Mouse (Mus musculus) heart, embryonic 12.5 days (tissue): ENCODE results near the gene Pja2. TPM values are rescaled to one million over a fixed set of nuclear protein-coding genes. Genes with fewer than 3 reads are reported as not detected.

Experiments
- ATAC-seq: fragments of 200-750 bp; cut with Nextera tagmentation; 2 replicates; pipeline ENCODE4 v1.8.0; 2017; ENCODE audit warnings: moderate TSS enrichment, moderate library complexity; ENCODE audit not compliant: insufficient number of reproducible peaks, low FRiP score
- H3K27ac ChIP-seq: fragments of 300-500 bp; sonication (generic); 2 replicates; pipeline ENCODE4 v1.5.1; 2016; ENCODE audit warnings: mild to moderate bottlenecking, moderate library complexity; ENCODE audit not compliant: poor library complexity, severe bottlenecking
- H3K27me3 ChIP-seq: fragments of 300-500 bp; sonication (generic); replicated peaks from 2 replicates; pipeline ENCODE4 v1.6.1; 2016; ENCODE audit warnings: mild to moderate bottlenecking, moderate library complexity
- H3K36me3 ChIP-seq: fragments of 300-500 bp; sonication (generic); 2 replicates; pipeline ENCODE4 v1.6.1; 2016; ENCODE audit warnings: mild to moderate bottlenecking, moderate library complexity
- H3K4me1 ChIP-seq: fragments of 300-500 bp; sonication (generic); replicated peaks from 2 replicates; pipeline ENCODE4 v1.6.1; 2016; ENCODE audit warnings: mild to moderate bottlenecking
- H3K4me2 ChIP-seq: fragments of 300-500 bp; sonication (generic); 2 replicates; pipeline ENCODE4 v1.6.1; 2016; ENCODE audit warnings: mild to moderate bottlenecking, moderate library complexity
- H3K4me3 ChIP-seq: fragments of 300-500 bp; sonication (generic); 2 replicates; pipeline ENCODE4 v1.5.1; 2016; ENCODE audit warnings: mild to moderate bottlenecking
- H3K9ac ChIP-seq: fragments of 300-500 bp; sonication (generic); 2 replicates; pipeline ENCODE4 v1.6.1; 2016; ENCODE audit warnings: mild to moderate bottlenecking, moderate library complexity
- H3K9me3 ChIP-seq: fragments of 300-500 bp; sonication (generic); replicated peaks from 2 replicates; pipeline ENCODE4 v1.6.1; 2016; ENCODE audit warnings: mild to moderate bottlenecking, moderate library complexity
- WGBS: fragments of 180-500 bp; shearing (Covaris S2); methylation state at CpG from one replicate; pipeline ENCODE4 v1.1.7; 2016; 5-methylcytosine and 5-hydroxymethylcytosine counted together
- polyA plus RNA-seq: library from polyadenylated mRNA; unstranded; fragments of >200 nt; fragmentation: Nextera tagmentation; extraction: Ambion mirVana; gene quantifications from 2 replicates; pipeline ENCODE4 v1.2.1, GENCODE M21; 2016

Pja2 gene
- polyA plus RNA-seq, result 84.1 and 87.5 TPM in 2 replicates

- peak within 1 kb of the TSS; percentile 87 for H3K4me2 ChIP-seq
- ATAC-seq, result peak; percentile 99
- peak within 1 kb of the TSS; percentile 98 for H3K9ac ChIP-seq
- H3K36me3 ChIP-seq, result peaks cover 3% of the 10 kb centered on the region
- peak within 1 kb of the TSS; percentile 100 for H3K4me3 ChIP-seq
- WGBS, result 0% methylated on average over 49 of the region's 60 CpGs
- peaks cover 10% of the 10 kb centered on the region; the same call in 1 of the 2 replicates for H3K4me1 ChIP-seq
- H3K9me3 ChIP-seq, result no peaks in the 10 kb centered on the region
- peak within 1 kb of the TSS; percentile 100 for H3K27ac ChIP-seq
- no peaks in the 10 kb centered on the region for H3K27me3 ChIP-seq
These were observed at the start of gene Pja2 for GRCm38 (mm10) chr17:64331898-64332769. Gene Pja2, minus strand, starts transcription at chr17:64331916.

- 59% methylated on average over 4 of the region's 4 CpGs for WGBS
- no peak overlapping the region for H3K4me3 ChIP-seq
- H3K27ac ChIP-seq, result no peak overlapping the region
- H3K27me3 ChIP-seq, result no peaks in the 10 kb centered on the region
- no peaks in the 10 kb centered on the region for H3K4me1 ChIP-seq
- no peaks in the 10 kb centered on the region for H3K9me3 ChIP-seq
- H3K36me3 ChIP-seq, result no peaks in the 10 kb centered on the region
- H3K9ac ChIP-seq, result no peak overlapping the region
- H3K4me2 ChIP-seq, result no peak overlapping the region
- peak; percentile 51; the same call in 1 of the 2 replicates for ATAC-seq
These were observed 43.6 kb upstream of the Pja2 start for GRCm38 (mm10) chr17:64375327-64375726.

GRCm38 (mm10) chr17:64363694-64364093 is 32.0 kb upstream of the Pja2 start:
- H3K4me3 ChIP-seq, result no peak overlapping the region
- H3K27ac ChIP-seq, result no peak overlapping the region
- no peak for ATAC-seq
- no peak overlapping the region for H3K9ac ChIP-seq
- 67% methylated on average over 1 of the region's 1 CpGs for WGBS
- H3K36me3 ChIP-seq, result no peaks in the 10 kb centered on the region
- no peaks in the 10 kb centered on the region for H3K4me1 ChIP-seq
- H3K4me2 ChIP-seq, result no peak overlapping the region
- H3K27me3 ChIP-seq, result no peaks in the 10 kb centered on the region
- no peaks in the 10 kb centered on the region for H3K9me3 ChIP-seq

GRCm38 (mm10) chr17:64362570-64362969 is 30.9 kb upstream of the Pja2 start:
- no peaks in the 10 kb centered on the region for H3K36me3 ChIP-seq
- no peak overlapping the region for H3K4me2 ChIP-seq
- H3K27me3 ChIP-seq, result no peaks in the 10 kb centered on the region
- no peak overlapping the region for H3K27ac ChIP-seq
- no peaks in the 10 kb centered on the region for H3K4me1 ChIP-seq
- WGBS, result 82% methylated on average over 5 of the region's 5 CpGs
- H3K4me3 ChIP-seq, result no peak overlapping the region
- no peaks in the 10 kb centered on the region for H3K9me3 ChIP-seq
- no peak overlapping the region for H3K9ac ChIP-seq
- no peak for ATAC-seq

GRCm38 (mm10) chr17:64361911-64362425 is 30.3 kb upstream of the Pja2 start:
- Histone ChIP-seq H3K4me1 (no peaks in the 10 kb centered on the region), H3K9ac (no peak overlapping the region), H3K36me3 (no peaks in the 10 kb centered on the region), H3K27ac (no peak overlapping the region), H3K27me3 (no peaks in the 10 kb centered on the region), H3K9me3 (no peaks in the 10 kb centered on the region), H3K4me2 (no peak overlapping the region), H3K4me3 (no peak overlapping the region)
- WGBS, result 79% methylated on average over 3 of the region's 3 CpGs
- ATAC-seq, result no peak

- WGBS, result 91% methylated on average over 7 of the region's 7 CpGs
- Histone ChIP-seq H3K36me3 (no peaks in the 10 kb centered on the region), H3K4me2 (no peak overlapping the region), H3K9ac (no peak overlapping the region), H3K4me1 (no peaks in the 10 kb centered on the region), H3K27ac (no peak overlapping the region), H3K27me3 (no peaks in the 10 kb centered on the region), H3K4me3 (no peak overlapping the region), H3K9me3 (no peaks in the 10 kb centered on the region; the same call in 1 of the 2 replicates)
- ATAC-seq, result no peak
These were observed 22.2 kb upstream of the Pja2 start for GRCm38 (mm10) chr17:64353940-64354339.

- Histone ChIP-seq H3K27ac (no peak overlapping the region), H3K4me3 (peak overlapping the region; percentile 20; the same call in 1 of the 2 replicates), H3K36me3 (no peaks in the 10 kb centered on the region), H3K9ac (no peak overlapping the region), H3K4me1 (peaks cover 14% of the 10 kb centered on the region), H3K9me3 (no peaks in the 10 kb centered on the region), H3K27me3 (no peaks in the 10 kb centered on the region), H3K4me2 (peak overlapping the region; percentile 61)
- 30% methylated on average over 17 of the region's 17 CpGs for WGBS
- ATAC-seq, result no peak
These were observed 14.4 kb upstream of the Pja2 start for GRCm38 (mm10) chr17:64346135-64346534.

- ATAC-seq, result no peak
- peaks cover 14% of the 10 kb centered on the region for H3K4me1 ChIP-seq
- no peaks in the 10 kb centered on the region for H3K9me3 ChIP-seq
- H3K27ac ChIP-seq, result peak overlapping the region; percentile 39; the same call in 1 of the 2 replicates
- 70% methylated on average over 6 of the region's 7 CpGs for WGBS
- no peaks in the 10 kb centered on the region for H3K27me3 ChIP-seq
- no peak overlapping the region for H3K4me3 ChIP-seq
- H3K9ac ChIP-seq, result no peak overlapping the region
- H3K4me2 ChIP-seq, result no peak overlapping the region
- H3K36me3 ChIP-seq, result no peaks in the 10 kb centered on the region
These were observed 13.0 kb upstream of the Pja2 start for GRCm38 (mm10) chr17:64344576-64345172.

GRCm38 (mm10) chr17:64341698-64342097 is 10.0 kb upstream of the Pja2 start:
- 32% methylated on average over 7 of the region's 7 CpGs for WGBS
- Histone ChIP-seq H3K9ac (no peak overlapping the region), H3K36me3 (no peaks in the 10 kb centered on the region), H3K27me3 (no peaks in the 10 kb centered on the region), H3K27ac (no peak overlapping the region), H3K4me1 (peaks cover 17% of the 10 kb centered on the region), H3K9me3 (no peaks in the 10 kb centered on the region), H3K4me3 (no peak overlapping the region), H3K4me2 (no peak overlapping the region)
- ATAC-seq, result no peak; the same call in 1 of the 2 replicates

GRCm38 (mm10) chr17:64339752-64340151 is 8.0 kb upstream of the Pja2 start:
- WGBS, result 45% methylated on average over 5 of the region's 5 CpGs
- no peaks in the 10 kb centered on the region for H3K9me3 ChIP-seq
- no peaks in the 10 kb centered on the region for H3K36me3 ChIP-seq
- no peak overlapping the region for H3K4me3 ChIP-seq
- H3K27me3 ChIP-seq, result no peaks in the 10 kb centered on the region
- H3K27ac ChIP-seq, result no peak overlapping the region
- peaks cover 9% of the 10 kb centered on the region for H3K4me1 ChIP-seq
- H3K9ac ChIP-seq, result no peak overlapping the region
- no peak overlapping the region for H3K4me2 ChIP-seq
- ATAC-seq, result no peak

GRCm38 (mm10) chr17:64337220-64337619 is 5.5 kb upstream of the Pja2 start:
- H3K27ac ChIP-seq, result no peak overlapping the region
- whole genome bisulfite sequencing, result 56% methylated on average over 4 of the region's 4 CpGs
- H3K36me3 ChIP-seq, result no peaks in the 10 kb centered on the region
- no peak overlapping the region for H3K4me2 ChIP-seq
- H3K9me3 ChIP-seq, result no peaks in the 10 kb centered on the region
- H3K9ac ChIP-seq, result no peak overlapping the region
- H3K4me1 ChIP-seq, result peaks cover 11% of the 10 kb centered on the region; the same call in 1 of the 2 replicates
- H3K27me3 ChIP-seq, result no peaks in the 10 kb centered on the region
- H3K4me3 ChIP-seq, result no peak overlapping the region
- no peak for ATAC-seq
